Mouse (Mus musculus) kidney, embryonic 16.5 days (tissue): ENCODE measurements around the gene Nat8f6. TPM values are rescaled to one million over a fixed set of nuclear protein-coding genes. Genes with fewer than 3 reads are reported as not detected.

ENCODE experiments used
- microRNA-seq: library from miRNA; unstranded; fragments of <30 nt; microRNA quantifications from one replicate; pipeline ENCODE4, GENCODE M21; 2016
- polyA plus RNA-seq: library from polyadenylated mRNA; unstranded; fragments of >200 nt; fragmentation: Nextera tagmentation; extraction: Ambion mirVana; gene quantifications from 2 replicates; pipeline ENCODE4 v1.2.1, GENCODE M21; 2015

Nat8f6 gene
- polyA plus RNA-seq, 1 experiment from 2014 or later, result 0.20 TPM

Small RNAs within 50 kb of the gene (microRNA-seq; reads per million reads assigned to microRNA genes)
- gene Mir6375, result not detected

Other genes starting within 250 kb of the Nat8f6 start
- 3.8 and 5.7 TPM in 2 replicates for gene Alms1, start 233.4 kb downstream of the Nat8f6 start, polyA plus RNA-seq
- not detected in 2 replicates for gene Nat8f7, start 107.7 kb downstream of the Nat8f6 start, polyA plus RNA-seq
- gene Nat8f3, start 55.2 kb downstream of the Nat8f6 start, polyA plus RNA-seq, result 0.14 and 0.19 TPM in 2 replicates
- gene Nat8f5, start within 50 bp of the Nat8f6 start, polyA plus RNA-seq, result 0.32 TPM in 1 of 2 replicates, not detected in the other
- gene Nat8, start 11.1 kb upstream of the Nat8f6 start, polyA plus RNA-seq, result 2.6 and 4.3 TPM in 2 replicates
- 2.7 and 3.8 TPM in 2 replicates for gene Nat8f2, start 48.2 kb upstream of the Nat8f6 start, polyA plus RNA-seq
- gene Nat8f4, start 83.9 kb upstream of the Nat8f6 start, polyA plus RNA-seq, result 8.2 and 8.6 TPM in 2 replicates
- 35.3 and 41.1 TPM in 2 replicates for gene Tprkb, start 90.9 kb upstream of the Nat8f6 start, polyA plus RNA-seq
- 96.6 and 128 TPM in 2 replicates for gene Nat8f1, start 94.7 kb upstream of the Nat8f6 start, polyA plus RNA-seq
- gene Dusp11, start 140.7 kb upstream of the Nat8f6 start, polyA plus RNA-seq, result 40.5 and 48.3 TPM in 2 replicates
- not detected in 2 replicates for gene Figla, start 195.2 kb upstream of the Nat8f6 start, polyA plus RNA-seq
- gene Add2, start 207.7 kb upstream of the Nat8f6 start, polyA plus RNA-seq, result 5.0 and 6.0 TPM in 2 replicates